Mouse (Mus musculus) stomach, adult 2 months (tissue): Measurements from ENCODE around the gene Olfr173. TPM values are rescaled to one million over a fixed set of nuclear protein-coding genes. Genes with fewer than 3 reads are reported as not detected.

Source experiments
- polyA plus RNA-seq: library from polyadenylated mRNA; depleted of rRNA; stranded (reverse); fragments of >200 nt; gene quantifications from 2 replicates; pipeline ENCODE4 v1.2.3, GENCODE M21; 2012; rRNA removed

Gene Olfr173
- polyA plus RNA-seq: not detected in 2 replicates

DNA sequence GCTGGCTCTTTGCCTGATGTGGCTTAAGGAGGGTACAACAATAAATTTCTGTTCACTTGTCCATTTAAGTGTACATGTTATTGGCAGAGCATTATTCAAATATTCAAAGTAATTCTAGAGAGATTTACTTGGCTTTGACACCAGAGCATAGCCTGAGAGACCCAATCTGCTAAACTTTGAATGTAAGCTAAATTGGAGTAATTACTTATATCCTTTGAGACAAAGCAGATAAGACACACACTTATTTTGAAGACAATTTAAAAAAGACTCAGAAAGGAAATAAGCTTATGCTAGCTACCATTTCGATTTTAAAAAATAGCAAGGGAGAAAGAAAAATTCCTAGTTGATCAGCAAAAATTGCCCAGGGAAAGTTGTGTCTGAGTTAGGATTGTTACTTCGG, at the start of gene Olfr173:
TSS of gene Olfr173 (minus strand) at position 101 of the 400 bp plus-strand sequence.

DNA sequence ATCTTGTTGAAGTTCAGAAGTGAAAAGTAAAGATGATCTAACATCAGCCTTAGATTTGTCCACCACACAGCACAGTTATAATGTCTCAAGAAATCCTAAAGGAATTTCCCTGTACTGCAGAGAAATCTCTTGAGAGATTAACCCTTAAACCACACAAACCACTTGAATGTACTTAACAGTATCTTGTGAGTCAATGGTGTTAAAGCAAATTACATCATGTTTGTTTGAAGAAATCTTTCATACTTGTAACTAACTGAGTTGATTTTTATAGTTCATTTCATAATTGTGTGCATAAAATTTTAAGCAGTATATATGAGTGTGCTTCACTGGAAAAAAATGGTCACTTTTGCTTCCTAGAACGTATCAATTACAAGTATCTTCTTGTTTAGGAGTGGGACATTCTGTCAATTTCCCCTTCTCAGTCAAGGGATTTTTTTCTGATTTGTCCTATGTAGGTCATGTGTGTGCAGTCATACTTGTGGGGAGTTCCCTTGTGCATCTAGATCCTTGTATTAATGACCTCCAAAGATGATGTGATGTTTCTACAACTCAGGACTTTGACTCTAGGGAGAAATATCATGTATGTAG, 26.8 kb upstream of the Olfr173 start, which contains the start of gene Olfr175-ps1:
TSS of gene Olfr175-ps1 (minus strand) at position 51 of the 588 bp plus-strand sequence.

GRCm38 (mm10) chr16:58763076-58763475, 37.0 kb downstream of the Olfr173 start, which contains the start of gene Olfr172:
TSS of gene Olfr172 (minus strand) at chr16:58763176.

Other genes with a start within 250 kb of the Olfr173 start
- gene Gm813, start 183.3 kb downstream of the Olfr173 start, polyA plus RNA-seq: not detected in 2 replicates
- not detected in 2 replicates for gene E330017A01Rik, start 161.5 kb downstream of the Olfr173 start, polyA plus RNA-seq
- gene Cpox, start 130.0 kb downstream of the Olfr173 start, polyA plus RNA-seq: 16.5 and 18.2 TPM in 2 replicates
- gene Gpr15, start 81.2 kb downstream of the Olfr173 start, polyA plus RNA-seq: not detected in 2 replicates
- 35.9 and 41.6 TPM in 2 replicates for gene Cldnd1, start 72.4 kb downstream of the Olfr173 start, polyA plus RNA-seq
- not detected in 2 replicates for gene Olfr172, start 37.1 kb downstream of the Olfr173 start, polyA plus RNA-seq
- not detected in 2 replicates for gene Olfr175-ps1, start 26.5 kb upstream of the Olfr173 start, polyA plus RNA-seq
- gene Olfr177, start 74.5 kb upstream of the Olfr173 start, polyA plus RNA-seq: not detected in 2 replicates
- not detected in 2 replicates for gene Olfr178, start 91.8 kb upstream of the Olfr173 start, polyA plus RNA-seq
- not detected in 2 replicates for gene Olfr181, start 128.5 kb upstream of the Olfr173 start, polyA plus RNA-seq
- gene Olfr180, start 129.1 kb upstream of the Olfr173 start, polyA plus RNA-seq: not detected in 2 replicates
- not detected in 2 replicates for gene Olfr183, start 195.1 kb upstream of the Olfr173 start, polyA plus RNA-seq
- gene Olfr186, start 230.0 kb upstream of the Olfr173 start, polyA plus RNA-seq: not detected in 2 replicates
- gene Olfr187, start 239.5 kb upstream of the Olfr173 start, polyA plus RNA-seq: not detected in 2 replicates